Comparison of ENCODE assay signal across 8 mouse cellular contexts in the genomic region with DNA sequence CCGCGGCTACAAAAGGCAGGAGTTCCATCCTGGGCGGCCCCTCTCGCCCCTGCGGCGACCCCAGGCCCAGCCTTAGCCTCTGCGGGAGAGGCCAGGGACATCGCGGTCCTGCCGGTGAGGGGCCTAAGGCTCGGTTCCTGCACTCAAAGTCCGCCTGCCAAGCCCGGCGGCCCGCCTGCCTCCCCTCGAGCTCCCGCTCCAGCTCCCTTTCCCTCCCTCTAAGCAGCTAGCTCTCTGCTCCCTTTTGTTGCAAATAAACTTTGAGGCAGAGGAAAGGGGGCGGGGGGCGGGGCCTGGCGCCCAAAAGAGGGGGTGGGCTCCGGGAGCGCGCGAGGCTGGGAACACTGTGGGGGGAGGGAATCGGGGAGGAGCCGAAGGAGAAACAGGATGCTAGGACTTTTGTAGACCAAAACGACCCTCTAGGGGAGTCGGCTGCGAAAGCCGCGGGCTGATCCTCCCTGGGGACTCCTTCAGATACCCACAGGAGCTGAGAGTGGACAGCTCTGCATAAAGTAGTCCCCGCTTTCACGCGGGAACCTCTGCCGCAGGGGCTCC. TPM values are rescaled to one million over a fixed set of nuclear protein-coding genes. Genes with fewer than 3 reads are reported as not detected.
A peak's percentile ranks its signal among the peaks of the same experiment; 100 is the strongest.
DNase-seq lines count a peak whose midpoint lies in the region; ATAC-seq and TF ChIP-seq lines count a peak whose summit lies in the region.

Arhgef17 (minus strand) TSS at position 182 of the 555 bp plus-strand sequence.

- no peaks in the 10 kb centered on the region for H3K27me3 ChIP-seq in heart, adult 2 months (ENCODE audit: control insufficient read depth, insufficient read depth, low read length)
- no peaks in the 10 kb centered on the region for H3K27me3 ChIP-seq in kidney, embryonic 16.5 days (ENCODE audit: insufficient read depth, low read length)
- no peaks in the 10 kb centered on the region for H3K27me3 ChIP-seq in lung, embryonic 16.5 days (ENCODE audit: control insufficient read depth, insufficient read depth, low read depth, low read length)
- H3K27me3 ChIP-seq in stomach, embryonic 14.5 days (ENCODE audit: control insufficient read depth, insufficient read depth, low read length): no peaks in the 10 kb centered on the region

- TF ChIP-seq POLR2A in heart, adult 2 months (IDR thresholded peaks at IDR 0.05; ENCODE audit: insufficient read depth, low read depth, low read length): peak; percentile 76

- peak within 1 kb of the TSS; percentile 70 for H3K4me3 ChIP-seq in heart, adult 2 months
- H3K4me3 ChIP-seq in kidney, embryonic 16.5 days (ENCODE audit: low read length): peak within 1 kb of the TSS; percentile 88
- peak within 1 kb of the TSS; percentile 86 for H3K4me3 ChIP-seq in lung, embryonic 16.5 days (ENCODE audit: low read length)
- H3K4me3 ChIP-seq in stomach, embryonic 14.5 days (ENCODE audit: low read depth, low read length): peak within 1 kb of the TSS; percentile 85

- no peaks in the 10 kb centered on the region for H3K79me2 ChIP-seq in heart, adult 2 months (replicated peaks; ENCODE audit: control insufficient read depth, insufficient read depth, low read length)

- peak within 1 kb of the TSS; percentile 83 for H3K9ac ChIP-seq in heart, adult 2 months (ENCODE audit: low read depth, low read length)
- H3K9ac ChIP-seq in kidney, embryonic 16.5 days (replicated peaks; ENCODE audit: low read length): peak within 1 kb of the TSS; percentile 99
- H3K9ac ChIP-seq in lung, embryonic 16.5 days (ENCODE audit: low read length): peak within 1 kb of the TSS; percentile 98
- H3K9ac ChIP-seq in stomach, embryonic 14.5 days (replicated peaks; ENCODE audit: low read depth, low read length): peak within 1 kb of the TSS; percentile 87

- no peak for TF ChIP-seq CTCF in heart, adult 2 months (IDR thresholded peaks at IDR 0.05)

- H3K36me3 ChIP-seq in heart, adult 2 months (ENCODE audit: control insufficient read depth, insufficient read depth, low read length): no peaks in the 10 kb centered on the region
- peaks cover 3% of the 10 kb centered on the region; the same call in 1 of the 2 replicates for H3K36me3 ChIP-seq in kidney, embryonic 16.5 days (ENCODE audit: insufficient read depth, low read length)
- peaks cover 4% of the 10 kb centered on the region; the same call in 1 of the 2 replicates for H3K36me3 ChIP-seq in lung, embryonic 16.5 days (ENCODE audit: control insufficient read depth, insufficient read depth, low read length)
- H3K36me3 ChIP-seq in stomach, embryonic 14.5 days (ENCODE audit: control insufficient read depth, insufficient read depth, low read length): peaks cover 5% of the 10 kb centered on the region

- no peak for TF ChIP-seq EP300 in heart, adult 2 months (IDR thresholded peaks at IDR 0.05; ENCODE audit: insufficient read depth, low read depth, low read length)

- ATAC-seq in kidney, embryonic 16.5 days (ENCODE audit: low FRiP score, low TSS enrichment): peak; percentile 79
- peak; percentile 84 for ATAC-seq in lung, embryonic 16.5 days (ENCODE audit: low read depth)
- ATAC-seq in stomach, embryonic 14.5 days (ENCODE audit: insufficient number of reproducible peaks, insufficient read depth, low FRiP score, low read depth): peak; percentile 84
- no peak for ATAC-seq in activated CD4-positive, CD25-positive, alpha-beta regulatory T cell, adult 4 months

- peak within 1 kb of the TSS; percentile 79 for H3K27ac ChIP-seq in heart, adult 2 months
- peak within 1 kb of the TSS; percentile 100 for H3K27ac ChIP-seq in kidney, embryonic 16.5 days (ENCODE audit: low read length)
- H3K27ac ChIP-seq in lung, embryonic 16.5 days (ENCODE audit: low read length): peak within 1 kb of the TSS; percentile 100
- H3K27ac ChIP-seq in stomach, embryonic 14.5 days (ENCODE audit: low read length): peak within 1 kb of the TSS; percentile 99

- DNase-seq in spleen, postnatal 10 days (ENCODE audit: low spot score in 2 of 2): peak; percentile 30 to 37
- DNase-seq in spleen, adult 12 weeks (ENCODE audit: low spot score): no peak
- DNase-seq in embryo, embryonic 11 days: peak; percentile 90
- peak; percentile 68 to 73 for DNase-seq in heart, adult 2 months

- intact Hi-C loops in heart, adult 2 months (cut with DNase I): loop anchor here (1.0 kb wide), 1 partner anchor 25 kb away; no protein-coding TSS in a partner anchor

- under 1% methylated on average over 35 of the region's 35 CpGs for WGBS in heart, adult 2 months
- under 1% methylated on average over 35 of the region's 35 CpGs for WGBS in kidney, embryonic 16.5 days
- WGBS in lung, embryonic 16.5 days: under 1% methylated on average over 32 of the region's 35 CpGs
- WGBS in stomach, embryonic 14.5 days: 0% methylated on average over 35 of the region's 35 CpGs

- no peaks in the 10 kb centered on the region for H3K9me3 ChIP-seq in kidney, embryonic 16.5 days (ENCODE audit: low read length)
- H3K9me3 ChIP-seq in lung, embryonic 16.5 days (ENCODE audit: control insufficient read depth, low read length): no peaks in the 10 kb centered on the region
- H3K9me3 ChIP-seq in stomach, embryonic 14.5 days (ENCODE audit: control insufficient read depth, low read depth, low read length): no peaks in the 10 kb centered on the region

- no peaks in the 10 kb centered on the region; the same call in none of the 2 replicates for H3K4me1 ChIP-seq in heart, adult 2 months (ENCODE audit: control insufficient read depth, insufficient read depth, low read length)
- H3K4me1 ChIP-seq in kidney, embryonic 16.5 days (ENCODE audit: insufficient read depth, low read length): peaks cover 43% of the 10 kb centered on the region
- peaks cover 45% of the 10 kb centered on the region for H3K4me1 ChIP-seq in lung, embryonic 16.5 days (replicated peaks; ENCODE audit: control insufficient read depth, insufficient read depth, low read length)
- peaks cover 36% of the 10 kb centered on the region for H3K4me1 ChIP-seq in stomach, embryonic 14.5 days (ENCODE audit: control insufficient read depth, insufficient read depth, low read length)

- H3K4me2 ChIP-seq in kidney, embryonic 16.5 days (replicated peaks; ENCODE audit: low read depth, low read length): peak within 1 kb of the TSS; percentile 86
- H3K4me2 ChIP-seq in lung, embryonic 16.5 days (ENCODE audit: low read depth, low read length): peak within 1 kb of the TSS; percentile 96
- peak within 1 kb of the TSS; percentile 97 for H3K4me2 ChIP-seq in stomach, embryonic 14.5 days (replicated peaks; ENCODE audit: low read depth, low read length)

RNA-seq across cellular contexts. Expression of gene Arhgef17, which starts in this region (rescaled TPM):
- 10 to 100 TPM; 26.2 to 28.4 TPM for total RNA-seq in heart, adult 2 months (2021)
- polyA plus RNA-seq in heart, adult 2 months (2012; rRNA removed): 23.4 and 28.9 TPM in 2 replicates
- 10.7 and 10.8 TPM in 2 replicates for polyA plus RNA-seq in kidney, embryonic 16.5 days (2015; fragmentation: Nextera tagmentation; extraction: Ambion mirVana)
- 10.6 and 11.8 TPM in 2 replicates for polyA plus RNA-seq in lung, embryonic 16.5 days (2015; fragmentation: Nextera tagmentation; extraction: Ambion mirVana)
- 13.7 and 14.1 TPM in 2 replicates for polyA plus RNA-seq in stomach, embryonic 14.5 days (2014; fragmentation: Nextera tagmentation; extraction: Ambion mirVana)
- polyA plus RNA-seq in activated CD4-positive, CD25-positive, alpha-beta regulatory T cell, adult 4 months (2017; shearing (Covaris generic)): under 1 TPM in 1 of 2 experiments, not detected in 1; 0.42 TPM
